Mouse (Mus musculus) C2C12 (cell line): ENCODE measurements around the gene Slc38a10. TPM values are rescaled to one million over a fixed set of nuclear protein-coding genes. Genes with fewer than 3 reads are reported as not detected.

ENCODE experiments used
- H3K27me3 ChIP-seq: one replicate; pipeline ENCODE4 v1.6.1; 2011; ENCODE audit not compliant: control insufficient read depth, insufficient read depth, insufficient read length
- H3K36me3 ChIP-seq: one replicate; pipeline ENCODE4 v1.6.1; 2011; ENCODE audit not compliant: control insufficient read depth, insufficient read depth
- H3K4me3 ChIP-seq: one replicate; pipeline ENCODE4 v1.5.1; 2011; ENCODE audit warnings: mild to moderate bottlenecking, control low read depth; ENCODE audit not compliant: poor library complexity, insufficient read depth, severe bottlenecking
- H3K79me2 ChIP-seq: one replicate; pipeline ENCODE4 v1.6.1; 2011; ENCODE audit not compliant: control insufficient read depth, insufficient read depth
- H3K79me3 ChIP-seq: one replicate; pipeline ENCODE4 v1.6.1; 2011; ENCODE audit warnings: low read depth, control low read depth
- H3ac ChIP-seq: one replicate; pipeline ENCODE3; 2011; ENCODE audit warnings: low read depth; ENCODE audit not compliant: control insufficient read depth, insufficient read length
- CEBPB ChIP-seq: IDR thresholded peaks from one replicate; pipeline ENCODE4 v1.6.1; 2011; ENCODE audit warnings: low read depth, mild to moderate bottlenecking, control low read depth, moderate library complexity
- CTCF ChIP-seq: IDR thresholded peaks from one replicate; pipeline ENCODE4 v1.5.1; 2011; ENCODE audit not compliant: control insufficient read depth, insufficient read depth, insufficient read length
- FOSL1 ChIP-seq: IDR thresholded peaks from one replicate; pipeline ENCODE4 v1.8.0; 2011; ENCODE audit warnings: mild to moderate bottlenecking, low read length; ENCODE audit not compliant: poor library complexity, insufficient read depth, severe bottlenecking
- MAX ChIP-seq: IDR thresholded peaks from one replicate; pipeline ENCODE4 v1.6.1; 2011; ENCODE audit warnings: mild to moderate bottlenecking, control low read depth
- MYOD1 ChIP-seq: IDR thresholded peaks from one replicate; pipeline ENCODE4 v1.6.1; 2011; ENCODE audit warnings: low read depth; ENCODE audit not compliant: control insufficient read depth, insufficient read length
- MYOG ChIP-seq: IDR thresholded peaks from one replicate; pipeline ENCODE4 v1.6.1; 2011; ENCODE audit not compliant: control insufficient read depth, insufficient read length; ENCODE audit errors: extremely low read depth
- USF1 ChIP-seq: IDR thresholded peaks from one replicate; pipeline ENCODE4 v1.6.1; 2011; ENCODE audit warnings: low read depth, mild to moderate bottlenecking, control low read depth, moderate library complexity
- polyA plus RNA-seq: library from polyadenylated mRNA; unstranded; fragments of >200 nt; fragmentation: generic; extraction: Trizol; gene quantifications from one replicate; pipeline ENCODE4 v1.2.1, GENCODE M21; 2012; ENCODE audit warnings: missing spikeins

Slc38a10 gene
- polyA plus RNA-seq, 1 experiment = 71.6 TPM

DNA sequence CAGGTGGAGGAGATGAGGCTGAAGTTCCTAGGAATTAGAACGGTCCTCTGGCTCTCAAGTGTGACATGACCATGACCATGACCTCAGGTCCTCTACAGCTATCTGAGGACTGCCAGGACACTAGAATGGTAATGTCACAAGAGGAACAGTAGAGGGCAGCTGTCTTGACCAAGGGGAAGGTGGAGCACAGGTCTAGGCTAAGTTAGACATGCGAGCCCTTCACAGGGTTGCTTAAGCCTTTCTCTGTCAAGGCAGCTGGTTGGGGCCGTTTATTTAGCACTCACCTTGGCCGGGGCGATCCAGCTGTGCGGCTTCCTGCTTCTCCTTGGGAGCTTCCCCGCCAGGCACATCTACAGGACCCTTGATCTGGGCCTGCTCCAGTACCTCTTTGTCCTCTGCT is 40.6 kb downstream of the Slc38a10 start:
- TF ChIP-seq MYOD1 (no peak), MAX (no peak), USF1 (no peak), CTCF (no peak), FOSL1 (no peak), CEBPB (no peak)
- H3K79me3 ChIP-seq = no peaks in the 10 kb centered on the region
- H3K27me3 ChIP-seq = no peaks in the 10 kb centered on the region
- H3K79me2 ChIP-seq = no peaks in the 10 kb centered on the region
- peaks cover 40% of the 10 kb centered on the region for H3K36me3 ChIP-seq
- no peak overlapping the region for H3K4me3 ChIP-seq
- H3ac ChIP-seq = no peak overlapping the region

DNA sequence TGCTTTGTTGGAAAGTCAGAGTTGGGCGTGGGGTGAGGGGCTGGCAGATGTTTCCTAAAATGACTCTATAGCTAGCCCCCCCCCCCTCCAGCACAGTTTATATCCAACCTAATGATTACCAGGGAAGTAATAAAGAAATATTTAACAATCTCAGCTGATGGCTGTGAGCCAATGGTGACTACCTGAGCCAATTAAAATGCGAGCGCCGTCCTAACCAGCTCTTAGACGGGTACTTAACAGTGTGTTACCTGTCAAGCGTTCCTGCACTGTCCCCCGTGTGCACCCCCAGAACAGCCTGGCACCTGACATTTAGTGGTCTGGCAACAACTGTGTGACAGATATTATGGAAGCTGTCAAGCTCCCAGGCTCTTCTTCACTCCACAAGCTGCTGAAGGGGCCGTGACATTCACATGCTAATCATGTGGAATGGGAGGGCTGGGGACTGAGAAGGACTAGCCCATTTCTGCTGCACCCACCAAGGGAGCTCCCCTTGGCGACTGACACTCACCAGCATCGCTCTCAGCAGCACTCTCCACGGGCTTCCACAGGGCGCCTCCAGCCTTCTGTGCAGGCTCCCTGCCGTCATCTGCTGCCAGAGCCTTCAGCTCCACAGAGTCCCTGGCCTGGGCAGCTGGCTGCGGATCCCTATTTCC is 41.5 kb downstream of the Slc38a10 start:
- no peaks in the 10 kb centered on the region for H3K79me2 ChIP-seq
- H3K79me3 ChIP-seq = no peaks in the 10 kb centered on the region
- TF ChIP-seq MAX = no peak
- TF ChIP-seq MYOG = no peak
- TF ChIP-seq FOSL1 = no peak
- TF ChIP-seq CEBPB = no peak
- no peak for TF ChIP-seq MYOD1
- no peak for TF ChIP-seq USF1
- no peak for TF ChIP-seq CTCF
- no peak overlapping the region for H3ac ChIP-seq
- H3K27me3 ChIP-seq = no peaks in the 10 kb centered on the region
- H3K36me3 ChIP-seq = peaks cover 47% of the 10 kb centered on the region
- H3K4me3 ChIP-seq = no peak overlapping the region

DNA sequence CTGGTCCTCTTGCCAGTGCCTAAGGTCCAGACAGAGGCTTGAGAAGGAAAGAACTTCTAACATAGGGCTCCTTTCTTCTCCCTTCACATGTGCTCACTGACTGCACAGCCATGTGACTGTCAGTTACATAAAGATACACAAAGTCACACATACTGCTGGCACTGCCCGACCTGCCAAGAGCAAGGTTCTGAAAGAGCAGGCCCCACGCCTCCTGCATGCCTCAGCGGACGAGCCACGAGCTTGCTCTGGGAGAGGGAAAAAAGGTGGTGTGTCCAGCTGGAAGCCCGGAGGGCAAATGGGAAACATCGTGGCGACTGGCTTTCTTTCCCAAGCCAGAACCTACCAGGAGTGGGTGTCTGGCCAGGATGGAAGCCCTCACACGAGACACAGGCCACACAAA is 43.4 kb downstream of the Slc38a10 start:
- H3K79me2 ChIP-seq = no peaks in the 10 kb centered on the region
- TF ChIP-seq USF1 (no peak), CEBPB (no peak), FOSL1 (no peak), MYOD1 (no peak), MYOG (no peak), MAX (no peak), CTCF (no peak)
- H3K36me3 ChIP-seq = peaks cover 50% of the 10 kb centered on the region
- no peaks in the 10 kb centered on the region for H3K27me3 ChIP-seq
- no peaks in the 10 kb centered on the region for H3K79me3 ChIP-seq
- H3ac ChIP-seq = no peak overlapping the region
- no peak overlapping the region for H3K4me3 ChIP-seq

DNA sequence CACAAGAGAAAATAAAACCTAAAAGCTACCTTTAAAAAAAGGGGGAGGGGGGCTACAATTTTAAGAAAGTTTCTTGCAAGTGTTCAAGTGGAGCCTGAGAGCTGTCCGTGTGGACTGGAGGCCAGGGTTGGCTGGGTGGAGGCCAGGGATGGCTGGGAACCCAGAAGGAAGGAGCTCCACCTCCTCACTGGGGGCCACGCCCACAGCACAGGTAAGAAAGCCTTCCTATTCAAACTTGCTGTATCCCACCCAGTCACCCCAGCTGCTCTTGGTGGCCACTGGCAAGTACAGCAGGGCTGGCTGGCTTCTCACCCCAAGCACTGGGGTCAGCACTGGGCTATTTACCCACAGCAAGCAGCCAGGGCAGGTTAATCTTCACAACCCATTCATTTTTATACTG is 44.1 kb downstream of the Slc38a10 start:
- TF ChIP-seq CTCF (no peak), MYOD1 (no peak), USF1 (no peak), MAX (no peak), MYOG (no peak), FOSL1 (no peak), CEBPB (no peak)
- no peak overlapping the region for H3ac ChIP-seq
- no peak overlapping the region for H3K4me3 ChIP-seq
- no peaks in the 10 kb centered on the region for H3K79me2 ChIP-seq
- H3K79me3 ChIP-seq = no peaks in the 10 kb centered on the region
- H3K27me3 ChIP-seq = no peaks in the 10 kb centered on the region
- H3K36me3 ChIP-seq = peaks cover 50% of the 10 kb centered on the region

DNA sequence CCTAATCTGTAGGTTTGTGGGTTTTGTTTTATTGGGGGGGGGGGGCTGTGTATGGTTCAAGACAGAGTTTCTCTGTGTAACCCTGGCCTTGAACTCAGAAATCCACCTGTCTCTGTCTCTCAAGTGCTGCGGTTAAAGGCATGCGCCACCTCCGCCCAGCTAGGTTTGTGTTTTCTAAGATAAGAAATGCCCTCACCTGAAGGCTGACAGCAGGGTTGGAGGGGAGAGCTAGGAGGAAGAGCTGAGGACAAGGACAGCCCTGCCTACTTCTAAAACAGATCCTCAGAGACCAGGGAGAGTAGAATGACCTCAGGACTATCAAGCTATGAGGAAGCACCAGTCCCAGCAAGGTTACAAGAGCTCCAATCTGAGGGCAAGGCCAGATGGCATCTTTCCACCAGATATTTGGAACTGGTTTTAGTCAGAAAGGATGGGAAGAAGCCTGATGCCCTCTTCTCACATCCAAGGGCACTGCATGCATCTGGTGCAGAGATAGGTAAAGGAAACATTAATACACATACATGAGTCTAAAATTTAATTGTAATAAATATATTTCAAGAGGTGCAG is 47.6 kb downstream of the Slc38a10 start:
- Histone ChIP-seq H3ac (no peak overlapping the region), H3K36me3 (peaks cover 41% of the 10 kb centered on the region), H3K79me2 (peaks cover 10% of the 10 kb centered on the region), H3K4me3 (no peak overlapping the region), H3K79me3 (peaks cover 2% of the 10 kb centered on the region), H3K27me3 (no peaks in the 10 kb centered on the region)
- no peak for TF ChIP-seq CTCF
- no peak for TF ChIP-seq MAX
- no peak for TF ChIP-seq MYOG
- no peak for TF ChIP-seq CEBPB
- TF ChIP-seq FOSL1 = no peak
- TF ChIP-seq USF1 = no peak
- no peak for TF ChIP-seq MYOD1
